Mouse (Mus musculus) heart, postnatal 10 days (tissue): ENCODE measurements around the gene Inpp4a. TPM values are rescaled to one million over a fixed set of nuclear protein-coding genes. Genes with fewer than 3 reads are reported as not detected.

Experiments
- DNase-seq, 2 experiments: peaks; one replicate each; pipeline ENCODE4 v3.0.0; 2021
- intact Hi-C: fragments of 180-260 bp; cut with DNase I; formaldehyde crosslinking; loops from one replicate; pipeline ENCODE4 v1.15.1; 2025
- total RNA-seq, 2 experiments: library from RNA; stranded (reverse); gene quantifications; 2 replicates each; pipeline ENCODE4 v1.2.3; 2021

Gene Inpp4a
- total RNA-seq, 2 experiments from 2014 or later = 17.3 to 18.6 TPM

GRCm38 (mm10) chr1:37353456-37353855, 53.8 kb downstream of the Inpp4a start:
- intact Hi-C loops = no loop called here
- no peak for DNase-seq

GRCm38 (mm10) chr1:37355492-37355891, 55.8 kb downstream of the Inpp4a start:
- DNase-seq = peak; percentile 32 to 49
- intact Hi-C loops = no loop called here

GRCm38 (mm10) chr1:37356305-37356704, 56.6 kb downstream of the Inpp4a start:
- DNase-seq = no peak
- intact Hi-C loops = no loop called here

- no peak for DNase-seq
- intact Hi-C loops = no loop called here
Observed at GRCm38 (mm10) chr1:37357173-37357572, 57.5 kb downstream of the Inpp4a start.

- intact Hi-C loops = no loop called here
- no peak for DNase-seq
Observed at GRCm38 (mm10) chr1:37358621-37359020, 59.0 kb downstream of the Inpp4a start.

GRCm38 (mm10) chr1:37359395-37360092, 59.9 kb downstream of the Inpp4a start:
- intact Hi-C loops = no loop called here
- no peak for DNase-seq

- intact Hi-C loops = no loop called here
- DNase-seq = no peak
Observed at GRCm38 (mm10) chr1:37360781-37361180, 61.1 kb downstream of the Inpp4a start.

- intact Hi-C loops = no loop called here
- no peak for DNase-seq
Observed at GRCm38 (mm10) chr1:37362721-37363120, 63.1 kb downstream of the Inpp4a start.

GRCm38 (mm10) chr1:37368125-37368524, 68.5 kb downstream of the Inpp4a start:
- no peak for DNase-seq
- intact Hi-C loops = no loop called here

GRCm38 (mm10) chr1:37368768-37369385, 69.2 kb downstream of the Inpp4a start:
- no peak for DNase-seq
- intact Hi-C loops = no loop called here

- intact Hi-C loops = no loop called here
Observed at GRCm38 (mm10) chr1:37376177-37376576, 76.5 kb downstream of the Inpp4a start.

GRCm38 (mm10) chr1:37376751-37377150, 77.1 kb downstream of the Inpp4a start:
- intact Hi-C loops = no loop called here
- no peak for DNase-seq

More at GRCm38 (mm10) chr1:37376177-37376576, 76.5 kb downstream of the Inpp4a start:
- DNase-seq = no peak

- DNase-seq = no peak
- intact Hi-C loops = no loop called here
Observed at GRCm38 (mm10) chr1:37378095-37378494, 78.4 kb downstream of the Inpp4a start.

GRCm38 (mm10) chr1:37379536-37379935, 79.9 kb downstream of the Inpp4a start:
- DNase-seq = no peak
- intact Hi-C loops = no loop called here

- DNase-seq = no peak
- intact Hi-C loops = no loop called here
Observed at GRCm38 (mm10) chr1:37380913-37381312, 81.2 kb downstream of the Inpp4a start.

GRCm38 (mm10) chr1:37384304-37384703, 84.6 kb downstream of the Inpp4a start:
- DNase-seq = peak; percentile 14 to 19
- intact Hi-C loops = no loop called here

- intact Hi-C loops = no loop called here
- peak; percentile 25 to 37 for DNase-seq
Observed at GRCm38 (mm10) chr1:37386448-37386971, 86.8 kb downstream of the Inpp4a start.

GRCm38 (mm10) chr1:37393174-37393573, 93.5 kb downstream of the Inpp4a start:
- intact Hi-C loops = no loop called here
- DNase-seq = no peak

GRCm38 (mm10) chr1:37396481-37396880, 96.8 kb downstream of the Inpp4a start:
- no peak for DNase-seq
- intact Hi-C loops = no loop called here

- DNase-seq = peak; percentile 37 to 44
- intact Hi-C loops = no loop called here
Observed at GRCm38 (mm10) chr1:37398961-37399360, 99.3 kb downstream of the Inpp4a start.

- DNase-seq = no peak
- intact Hi-C loops = loop anchor here (10.0 kb wide), 1 partner anchor 615 kb away; no protein-coding TSS in a partner anchor
Observed at GRCm38 (mm10) chr1:37399734-37400133, 100.1 kb downstream of the Inpp4a start.

- DNase-seq = peak; percentile 68 to 80
- intact Hi-C loops = loop anchor here (1.0 to 10.0 kb wide), 2 partner anchors 129 to 617 kb away; no protein-coding TSS in a partner anchor
Observed at GRCm38 (mm10) chr1:37401687-37402086, 102.0 kb downstream of the Inpp4a start.
